Mouse (Mus musculus) skeletal muscle tissue, adult 2 months (tissue): ENCODE measurements at regions not wholly inside any gene's neighbourhood (a gene's known extent, or its start where the extent isn't known, plus 50 kb on each side); places are given as distances from the start of the nearest gene placed in this dataset.
A peak's percentile ranks its signal among the peaks of the same experiment; 100 is the strongest.

Source experiments
- DNase-seq: peaks from one replicate; pipeline ENCODE4 v3.0.0-alpha.2; 2012; ENCODE audit warnings: low read depth, low spot score

DNA sequence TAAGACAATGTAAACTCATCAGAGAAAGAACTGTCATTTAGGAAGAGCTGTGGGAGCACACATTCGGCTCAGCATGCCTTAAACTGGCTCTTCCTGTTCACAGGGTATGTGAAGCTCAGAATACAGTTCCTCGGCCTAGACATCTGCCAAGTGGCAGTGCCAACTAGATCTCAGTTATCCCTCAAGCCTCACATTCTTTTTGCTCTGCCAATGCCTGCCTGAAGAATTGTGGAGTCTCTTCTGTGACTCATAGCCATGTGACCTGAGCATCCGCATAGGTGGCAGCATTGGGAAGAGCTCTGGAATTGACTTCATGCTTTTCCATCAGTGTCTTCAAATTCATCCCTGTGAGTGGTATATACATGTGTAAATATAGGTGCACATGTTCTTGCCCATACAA is 59.7 kb downstream of the Prlhr start:
- no peak for DNase-seq

DNA sequence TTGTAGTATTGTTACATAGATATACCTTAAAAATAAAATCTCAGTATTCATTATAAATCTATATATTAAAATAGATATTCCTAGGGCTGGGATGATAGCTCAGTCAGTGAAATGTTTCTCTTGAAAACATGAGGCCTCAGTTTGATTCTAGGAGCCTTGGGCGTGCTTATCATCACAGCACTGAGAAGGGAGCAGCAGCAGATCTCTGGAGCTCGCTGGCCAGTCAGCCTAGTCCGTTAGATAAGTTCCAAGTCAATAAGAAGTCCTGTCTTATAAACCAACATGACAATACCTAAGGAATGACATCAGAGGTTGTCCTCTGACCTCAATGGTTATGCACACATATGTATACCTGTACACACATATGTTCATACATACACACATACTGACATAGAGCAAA is 68.7 kb downstream of the Prlhr start:
- DNase-seq = no peak

DNA sequence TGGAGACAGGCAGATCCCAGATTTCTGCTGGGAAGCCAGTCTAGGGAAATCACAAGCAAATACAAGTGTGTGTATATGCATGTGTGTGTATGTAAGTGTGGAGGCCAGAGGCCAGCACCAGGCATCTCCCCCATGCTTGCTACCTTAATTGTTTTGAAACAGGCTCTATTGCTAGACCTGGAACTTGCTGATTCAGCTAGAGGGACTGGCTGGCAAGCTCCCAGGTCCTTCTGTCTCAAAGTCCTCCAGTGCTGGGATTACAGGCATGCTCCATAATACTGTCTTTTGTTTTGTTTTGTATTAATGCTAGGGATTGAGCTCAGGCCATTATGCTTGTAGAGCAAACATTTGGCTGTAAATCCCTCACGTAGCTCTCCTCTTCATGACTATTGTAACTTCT is 70.4 kb downstream of the Prlhr start:
- DNase-seq = no peak

DNA sequence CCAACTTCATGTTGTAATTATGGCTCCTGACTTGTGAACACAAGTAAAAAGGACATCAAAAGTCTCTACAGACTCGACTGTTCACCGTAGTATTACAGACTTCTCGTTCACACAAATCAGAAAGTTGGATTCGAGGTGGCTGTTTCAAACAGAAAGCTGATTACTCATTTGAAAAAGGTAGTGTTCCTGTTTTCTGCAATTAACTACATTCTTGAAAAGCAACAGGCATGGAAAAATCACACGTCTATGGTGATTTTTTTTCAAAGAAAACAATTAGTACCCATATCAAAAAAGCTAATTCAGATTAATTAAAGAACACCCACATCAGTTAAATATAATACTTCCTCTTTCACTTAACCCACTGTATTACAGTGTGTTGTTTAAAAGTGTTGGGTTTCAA is 71.5 kb downstream of the Prlhr start:
- no peak for DNase-seq

DNA sequence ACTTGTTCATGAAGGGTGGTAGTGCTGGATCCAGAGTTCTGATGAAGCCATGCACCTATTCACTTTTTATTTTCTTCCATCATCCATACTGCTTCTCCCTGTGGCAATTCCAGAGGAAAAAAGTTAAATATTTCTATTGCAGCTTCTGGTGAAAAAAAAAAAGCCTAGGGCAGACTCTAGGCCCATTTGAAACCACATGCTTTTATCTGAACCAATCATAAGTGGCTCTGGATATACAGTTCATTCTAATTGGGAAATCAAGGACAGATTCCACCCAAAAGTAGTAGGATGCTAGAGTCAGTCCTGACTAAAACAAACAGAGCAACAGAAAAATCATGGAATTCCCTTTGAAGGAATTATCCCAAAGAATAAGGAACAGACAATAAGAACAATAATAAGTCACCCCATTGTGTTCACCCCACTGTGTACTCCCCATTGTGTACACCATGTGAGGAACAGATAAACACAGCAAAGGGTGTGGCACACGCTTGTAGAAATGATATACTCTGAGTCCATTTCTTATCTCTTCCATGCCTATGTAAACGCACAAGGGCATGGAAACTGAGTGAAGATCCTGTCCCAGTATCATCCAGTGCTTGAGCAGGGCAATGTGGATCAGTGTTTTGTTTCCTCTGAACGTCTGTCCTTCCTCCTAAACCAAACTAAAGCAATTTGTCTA is 81.4 kb downstream of the Prlhr start:
- no peak for DNase-seq

DNA sequence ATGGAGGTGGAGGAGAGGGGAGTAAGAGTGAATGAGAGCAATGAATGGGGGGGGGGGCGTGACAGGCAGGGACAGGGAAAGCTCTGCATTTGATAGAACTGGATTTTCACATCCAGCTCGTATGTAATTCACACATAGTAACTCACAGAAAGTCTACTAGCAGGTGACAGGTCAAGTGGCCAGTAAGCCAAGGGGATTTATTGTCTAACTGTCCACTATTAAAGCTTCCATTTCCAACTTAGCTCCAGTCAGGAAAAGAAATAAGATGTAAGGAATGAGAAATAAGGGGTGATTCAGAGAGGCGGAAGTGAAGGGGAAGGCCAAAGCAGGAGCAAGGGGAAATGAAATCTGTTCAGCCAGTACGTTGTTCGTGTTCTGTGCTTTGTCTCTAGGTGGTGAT is 83.4 kb downstream of the Prlhr start:
- DNase-seq = no peak

DNA sequence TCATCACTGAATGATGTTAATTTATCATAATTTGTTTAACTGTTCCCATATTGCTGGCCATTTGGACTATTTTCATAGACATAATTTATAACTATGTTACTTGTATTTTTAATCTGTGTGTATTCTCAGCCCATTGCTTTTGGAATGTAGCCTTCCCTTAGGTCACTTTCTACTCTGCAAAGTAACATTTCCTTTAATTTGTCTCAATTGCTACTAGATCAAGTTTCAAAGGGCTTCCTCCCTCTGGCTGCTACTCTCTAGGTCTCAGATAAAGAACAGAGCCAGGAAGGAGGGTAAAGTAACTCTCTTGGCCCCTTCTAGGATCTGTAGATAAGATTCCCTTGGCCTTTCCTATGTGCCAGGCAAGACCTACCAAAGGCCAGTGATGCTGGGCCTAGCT is 85.4 kb downstream of the Prlhr start:
- no peak for DNase-seq

DNA sequence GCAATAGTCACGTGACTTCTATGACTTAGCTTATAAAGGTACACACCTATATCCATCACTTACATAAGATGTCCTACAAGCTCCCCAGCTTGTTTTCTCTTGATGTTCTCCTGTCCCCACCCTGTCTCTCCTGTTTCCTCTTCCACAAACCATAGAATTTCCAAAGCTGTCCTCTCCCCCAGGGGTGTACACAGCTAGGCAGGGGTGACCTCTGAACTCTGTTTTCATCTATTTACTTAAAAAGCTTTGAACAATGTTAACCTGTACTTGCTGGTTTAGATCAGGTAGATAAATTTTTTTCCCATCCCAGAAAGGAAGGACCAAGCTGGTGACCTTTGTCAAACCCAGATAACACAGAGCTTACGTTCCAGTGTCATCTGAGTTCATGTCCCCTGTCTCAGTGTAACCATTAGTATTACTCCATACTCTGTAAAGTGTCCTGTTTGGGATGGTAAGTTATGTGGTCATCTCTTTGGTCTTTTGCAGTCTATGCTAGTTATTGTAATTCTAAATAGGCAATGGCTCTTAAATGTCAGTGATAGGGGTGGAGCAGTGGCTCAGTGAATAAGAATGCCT is 89.0 kb downstream of the Prlhr start:
- no peak for DNase-seq

DNA sequence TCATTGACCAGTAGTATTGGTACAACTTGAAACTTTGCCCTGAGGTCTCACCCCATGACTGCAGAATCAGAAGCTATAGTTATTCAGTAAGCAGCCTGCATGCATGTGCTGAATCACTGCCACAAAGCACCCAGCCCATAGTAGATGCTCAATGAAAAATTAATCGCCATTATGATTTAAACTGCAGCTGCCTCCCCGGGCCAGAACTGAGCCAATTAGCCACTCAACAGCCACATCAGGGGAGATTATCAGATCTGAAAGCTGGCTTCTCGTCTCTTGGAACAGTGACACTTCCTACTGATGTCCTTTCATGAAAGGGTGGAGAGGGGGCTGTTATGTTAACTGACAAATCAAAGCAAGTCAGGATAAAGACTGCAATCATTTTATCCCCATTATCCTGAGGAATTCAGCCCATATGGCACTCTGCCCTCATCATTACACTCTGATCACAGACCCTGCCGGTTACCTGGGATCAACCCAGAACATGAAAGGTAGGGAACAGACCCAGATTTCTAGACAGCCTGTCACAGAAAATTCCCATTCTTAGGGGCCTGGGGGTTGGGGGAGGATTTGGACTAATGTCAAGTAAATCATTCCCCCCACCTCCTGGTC is 104.0 kb downstream of the Prlhr start:
- no peak for DNase-seq

DNA sequence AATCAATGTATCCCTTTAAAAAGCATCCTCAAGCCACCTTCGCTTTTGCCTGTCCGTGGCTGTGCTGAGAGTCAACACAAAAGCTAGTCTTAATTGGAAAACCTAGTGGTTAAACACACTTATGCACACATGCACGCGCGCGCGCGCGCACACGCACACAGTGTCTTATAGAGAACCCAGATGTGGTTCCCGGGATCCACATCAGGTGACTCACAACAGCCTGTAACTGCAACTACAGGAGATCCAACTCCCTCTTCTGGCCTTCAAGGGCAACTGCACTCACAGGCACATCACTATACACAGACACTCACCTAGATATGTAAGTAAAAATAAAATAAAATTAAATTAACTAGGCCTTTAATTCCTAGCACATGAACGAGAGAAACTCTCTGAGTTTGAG is 118.4 kb upstream of the Fam204a start:
- no peak for DNase-seq

DNA sequence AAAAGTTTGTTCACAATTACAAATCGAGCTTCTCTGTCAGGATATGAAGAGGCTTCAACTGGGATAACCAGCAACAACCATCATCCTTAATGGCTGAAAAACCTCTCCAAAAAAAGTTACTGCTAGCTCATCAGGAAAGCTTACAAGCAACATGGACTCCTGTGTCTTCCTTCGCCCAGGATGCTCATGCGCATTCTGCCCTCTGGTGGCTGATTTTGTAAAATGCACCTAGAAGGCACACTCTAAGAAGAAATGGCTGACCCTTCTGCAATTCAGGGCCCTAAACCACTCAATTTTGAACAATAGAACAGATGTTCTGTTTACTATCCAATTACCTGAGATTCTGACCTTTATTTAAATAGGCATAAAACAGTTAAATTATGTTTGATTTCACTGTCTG is 115.0 kb upstream of the Fam204a start:
- DNase-seq = no peak

DNA sequence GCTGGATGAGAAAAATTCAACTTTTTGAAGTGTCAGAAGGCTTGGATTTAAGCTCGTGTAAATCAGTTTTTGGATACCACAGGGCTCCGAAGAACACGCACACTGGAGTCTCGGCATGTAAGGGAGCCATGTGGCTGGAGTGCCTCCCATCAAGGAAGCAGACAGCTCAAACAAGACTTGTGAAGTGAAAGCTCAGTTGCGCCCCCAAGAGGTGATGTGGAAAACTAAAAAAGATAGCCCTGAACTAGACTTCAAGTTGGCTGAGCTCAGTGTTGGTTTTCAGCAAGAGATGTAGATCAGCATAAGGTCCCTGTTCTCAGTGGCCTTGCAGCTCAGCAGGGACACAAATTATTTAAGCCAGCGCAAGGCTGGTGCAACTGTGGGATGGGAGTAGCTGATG is 113.7 kb upstream of the Fam204a start:
- DNase-seq = no peak

DNA sequence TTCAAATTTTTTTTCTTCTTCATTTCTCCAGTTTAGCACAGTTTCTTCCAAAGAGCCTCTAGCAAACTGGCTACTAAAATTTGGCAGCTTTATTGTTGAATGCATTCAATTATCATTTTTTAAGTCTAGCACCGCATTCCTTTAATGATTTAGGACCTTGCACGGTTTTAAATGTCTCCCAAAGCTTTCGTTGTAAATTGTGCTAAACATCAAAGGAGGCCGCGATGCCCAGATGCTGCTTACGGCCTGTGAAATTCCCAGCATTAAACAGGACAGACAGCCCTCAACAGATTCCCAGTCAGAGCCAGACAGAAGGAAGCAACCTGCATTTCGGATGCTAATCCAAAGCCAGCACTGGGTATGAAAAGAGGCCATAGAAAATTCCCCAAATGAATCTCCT is 108.0 kb upstream of the Fam204a start:
- no peak for DNase-seq

DNA sequence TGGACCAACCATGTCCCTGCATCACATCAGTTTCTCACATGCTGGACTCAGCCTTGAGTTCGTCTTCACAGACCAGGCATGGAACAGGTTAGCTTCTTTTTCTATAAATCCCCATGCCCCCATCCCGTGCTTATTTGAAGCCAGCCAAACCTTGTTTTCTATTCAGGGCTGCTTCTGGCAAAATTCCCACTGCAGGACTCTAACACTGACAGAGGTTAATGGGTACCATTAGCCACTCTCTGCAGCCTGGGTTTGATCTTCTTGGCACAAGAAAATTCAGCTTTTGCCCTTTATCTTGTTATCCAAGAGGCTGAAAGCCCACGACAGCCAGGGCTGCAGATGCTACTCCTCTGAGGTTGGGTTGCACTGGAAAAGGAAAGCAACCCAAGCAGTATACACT is 101.8 kb upstream of the Fam204a start:
- no peak for DNase-seq

DNA sequence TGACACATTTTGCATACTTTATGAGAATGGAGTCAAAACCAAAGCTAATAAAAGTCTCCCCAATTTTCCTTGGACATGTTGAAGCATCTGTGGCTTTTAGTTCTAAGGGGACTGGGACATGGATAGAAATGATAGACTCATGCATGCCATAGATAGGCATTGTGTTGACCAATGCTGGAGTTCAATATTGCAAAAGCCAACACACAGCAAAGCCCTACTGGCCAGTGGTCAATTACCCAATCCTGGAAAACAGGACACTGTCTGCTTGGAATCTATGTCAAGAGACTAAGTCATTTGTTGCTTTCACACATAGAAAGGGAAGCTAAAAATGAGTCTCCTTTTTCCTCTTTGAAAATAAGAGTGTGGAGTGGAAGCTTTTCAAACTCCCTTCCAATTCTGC is 99.1 kb upstream of the Fam204a start:
- DNase-seq = no peak

DNA sequence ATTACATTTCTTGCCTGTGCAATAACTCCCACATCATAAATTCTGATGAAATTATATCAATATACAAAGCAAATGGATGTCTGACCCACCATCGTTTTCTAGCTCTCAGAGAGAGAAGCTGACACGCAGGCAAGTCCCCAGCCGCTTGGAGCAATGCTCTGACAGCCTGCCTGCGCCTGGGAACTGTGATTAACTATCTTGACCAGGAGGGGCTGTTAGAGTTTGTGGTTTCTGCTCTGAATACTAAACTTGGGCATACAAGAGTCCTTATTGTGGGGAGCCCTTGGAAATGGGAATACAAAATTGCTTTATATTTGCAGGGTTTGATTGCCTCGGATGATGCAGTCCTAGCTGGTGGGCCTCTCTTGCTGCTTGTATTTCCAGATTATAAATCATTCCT is 98.6 kb upstream of the Fam204a start:
- DNase-seq = no peak

DNA sequence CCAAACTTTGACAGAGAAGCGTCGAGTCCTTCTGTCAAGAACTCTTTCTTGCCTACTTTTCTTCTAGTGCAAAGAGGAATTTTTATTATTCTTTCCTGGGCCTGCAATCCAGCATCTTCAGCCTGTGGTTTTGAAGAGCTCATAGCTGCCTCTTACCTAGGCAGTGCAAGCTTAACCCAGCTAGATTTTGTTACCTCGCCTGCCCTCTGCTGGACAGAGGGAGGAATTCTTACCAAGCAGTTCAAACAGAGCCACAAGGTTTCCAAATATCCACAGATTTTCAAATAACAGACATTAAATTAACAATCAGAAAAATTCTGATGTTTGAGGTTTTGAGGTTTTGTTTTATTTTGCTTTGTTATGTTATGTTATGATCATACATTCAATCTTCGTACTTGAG is 84.1 kb upstream of the Fam204a start:
- DNase-seq = peak; percentile 36

DNA sequence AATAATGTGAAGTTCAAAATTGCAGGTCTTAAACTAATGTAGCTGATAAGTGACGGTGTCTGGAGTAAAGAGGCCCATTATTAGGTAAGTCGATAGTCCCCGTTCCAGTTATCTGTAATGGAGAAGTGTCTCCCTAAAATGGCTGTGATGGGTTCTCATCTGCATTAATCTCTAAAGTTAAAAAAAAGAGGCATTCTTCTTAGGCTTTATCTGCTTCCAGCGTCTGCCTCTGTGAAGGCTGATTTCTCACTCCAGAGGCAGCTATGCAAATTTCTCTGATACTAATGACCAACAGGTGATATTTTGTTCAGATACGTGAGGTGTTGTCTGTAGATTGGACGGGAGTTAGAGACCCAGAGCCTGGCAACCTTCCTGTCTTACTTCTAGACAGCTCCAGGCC is 75.9 kb upstream of the Fam204a start:
- DNase-seq = no peak

DNA sequence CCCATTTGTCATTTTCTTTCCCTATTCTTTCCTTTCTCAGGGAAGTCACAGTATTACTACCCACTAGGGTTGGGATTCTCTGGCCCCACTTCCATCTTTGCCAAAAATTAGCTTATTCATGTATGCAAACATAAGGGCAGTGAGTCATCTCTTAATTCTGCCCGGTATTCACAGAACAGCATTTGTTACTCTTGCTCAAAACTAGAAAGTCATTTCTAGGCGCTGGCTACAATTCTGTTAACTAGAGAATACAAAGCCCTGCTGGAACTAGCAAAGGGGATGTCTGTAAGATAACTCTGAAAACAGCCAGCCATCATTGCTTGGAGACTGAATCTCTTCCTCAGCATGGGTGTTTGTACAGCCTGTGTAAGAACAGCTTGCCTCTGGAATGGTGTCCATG is 74.4 kb upstream of the Fam204a start:
- no peak for DNase-seq

DNA sequence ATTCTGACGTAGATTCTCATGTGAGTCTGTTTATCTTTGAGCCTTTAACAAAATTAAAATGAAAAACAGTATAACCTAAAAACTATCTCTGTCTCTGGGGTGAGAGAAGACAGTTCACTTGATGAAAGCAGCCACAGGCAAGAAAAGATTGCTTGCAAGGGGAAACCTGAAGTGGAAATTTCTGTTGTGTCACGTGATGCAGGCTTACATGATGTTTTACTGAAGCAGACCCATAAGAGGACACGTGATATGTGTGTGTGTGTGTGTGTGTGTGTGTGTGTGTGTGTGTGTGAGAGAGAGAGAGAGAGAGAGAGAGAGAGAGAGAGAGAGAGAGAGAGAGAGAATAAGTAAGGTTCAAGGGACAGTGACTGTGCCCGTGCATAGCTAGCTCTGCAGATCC is 63.7 kb upstream of the Fam204a start:
- DNase-seq = no peak

DNA sequence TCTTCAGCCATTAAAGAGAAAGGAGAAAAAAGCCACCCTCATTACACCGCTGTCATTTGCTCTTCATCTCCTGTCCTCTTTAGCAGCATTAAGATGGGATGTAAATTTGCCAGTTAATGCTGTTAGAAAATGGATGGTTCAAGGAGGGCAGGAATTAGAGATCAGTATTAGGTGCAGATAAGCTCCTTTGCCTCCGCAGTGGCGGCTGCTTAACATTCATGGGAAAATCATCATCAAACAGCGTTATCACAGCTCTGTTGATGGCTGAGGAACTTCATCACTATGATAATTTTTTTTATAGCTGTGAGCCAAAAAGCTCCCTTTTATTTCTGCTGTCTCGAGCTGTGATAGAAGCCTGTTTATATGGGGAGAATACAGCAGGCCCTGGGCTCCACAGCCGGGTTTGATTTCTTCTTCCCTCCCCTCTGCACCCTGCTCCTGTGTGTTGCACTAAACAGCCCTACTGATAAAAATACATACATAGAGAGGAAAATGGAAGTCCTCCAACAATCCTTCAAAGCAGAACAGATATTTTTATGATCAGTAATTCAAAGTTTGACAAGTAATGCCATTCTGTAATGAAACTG is 60.4 kb upstream of the Fam204a start:
- no peak for DNase-seq

DNA sequence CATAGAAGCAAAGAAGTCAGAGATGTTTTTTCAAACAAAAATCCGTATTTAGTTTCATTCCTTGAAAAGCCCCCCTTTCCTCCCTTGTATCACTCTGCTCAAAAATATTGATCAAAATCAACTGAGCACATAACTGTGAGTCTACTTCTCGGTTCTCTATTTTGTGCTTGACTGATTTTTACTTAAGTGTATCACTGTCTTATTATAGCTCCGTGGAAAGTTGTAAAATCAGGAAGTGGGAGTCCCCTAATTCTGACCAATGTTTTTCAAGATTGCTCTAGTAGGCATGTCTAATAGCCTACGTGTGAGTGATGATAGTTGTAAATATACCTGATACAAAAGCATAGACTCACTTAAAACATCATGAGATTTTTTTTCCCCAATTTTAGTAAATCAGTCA is 58.4 kb upstream of the Fam204a start:
- DNase-seq = peak; percentile 1
